Mouse (Mus musculus) forebrain, embryonic 13.5 days (tissue): ENCODE results near the gene Mroh3. TPM values are rescaled to one million over a fixed set of nuclear protein-coding genes. Genes with fewer than 3 reads are reported as not detected.

Source experiments
- ATAC-seq: fragments of 200-750 bp; cut with Nextera tagmentation; 2 replicates; pipeline ENCODE4 v1.8.0; 2017
- H3K27ac ChIP-seq: fragments of 300-500 bp; sonication (generic); 2 replicates; pipeline ENCODE4 v1.5.1; 2015; ENCODE audit warnings: inconsistent platforms, mild to moderate bottlenecking, moderate library complexity
- H3K27me3 ChIP-seq: fragments of 300-500 bp; sonication (generic); 2 replicates; pipeline ENCODE4 v1.6.1; 2015; ENCODE audit warnings: mild to moderate bottlenecking, inconsistent platforms
- H3K36me3 ChIP-seq: fragments of 300-500 bp; sonication (generic); 2 replicates; pipeline ENCODE4 v1.6.1; 2015; ENCODE audit warnings: mild to moderate bottlenecking, inconsistent platforms; ENCODE audit not compliant: poor library complexity, severe bottlenecking
- H3K4me1 ChIP-seq: fragments of 300-500 bp; sonication (generic); 2 replicates; pipeline ENCODE4 v1.6.1; 2015; ENCODE audit warnings: inconsistent platforms
- H3K4me2 ChIP-seq: fragments of 300-500 bp; sonication (generic); 2 replicates; pipeline ENCODE4 v1.6.1; 2015; ENCODE audit warnings: inconsistent platforms, mild to moderate bottlenecking, moderate library complexity
- H3K4me3 ChIP-seq: fragments of 300-500 bp; sonication (generic); 2 replicates; pipeline ENCODE4 v1.5.1; 2015; ENCODE audit warnings: mild to moderate bottlenecking, inconsistent platforms
- H3K9ac ChIP-seq: fragments of 300-500 bp; sonication (generic); 2 replicates; pipeline ENCODE4 v1.6.1; 2015; ENCODE audit warnings: mild to moderate bottlenecking, inconsistent platforms
- H3K9me3 ChIP-seq: fragments of 300-500 bp; sonication (generic); replicated peaks from 2 replicates; pipeline ENCODE4 v1.6.1; 2016; ENCODE audit warnings: inconsistent platforms
- WGBS: fragments of 180-500 bp; shearing (Covaris S2); methylation state at CpG from one replicate; pipeline ENCODE4 v1.1.7; 2015; 5-methylcytosine and 5-hydroxymethylcytosine counted together
- polyA plus RNA-seq: library from polyadenylated mRNA; unstranded; fragments of >200 nt; fragmentation: Nextera tagmentation; extraction: Ambion mirVana; gene quantifications from 2 replicates; pipeline ENCODE4 v1.2.1, GENCODE M21; 2015

Mroh3 gene
- polyA plus RNA-seq, 1 experiment from 2014 or later: not detected

DNA sequence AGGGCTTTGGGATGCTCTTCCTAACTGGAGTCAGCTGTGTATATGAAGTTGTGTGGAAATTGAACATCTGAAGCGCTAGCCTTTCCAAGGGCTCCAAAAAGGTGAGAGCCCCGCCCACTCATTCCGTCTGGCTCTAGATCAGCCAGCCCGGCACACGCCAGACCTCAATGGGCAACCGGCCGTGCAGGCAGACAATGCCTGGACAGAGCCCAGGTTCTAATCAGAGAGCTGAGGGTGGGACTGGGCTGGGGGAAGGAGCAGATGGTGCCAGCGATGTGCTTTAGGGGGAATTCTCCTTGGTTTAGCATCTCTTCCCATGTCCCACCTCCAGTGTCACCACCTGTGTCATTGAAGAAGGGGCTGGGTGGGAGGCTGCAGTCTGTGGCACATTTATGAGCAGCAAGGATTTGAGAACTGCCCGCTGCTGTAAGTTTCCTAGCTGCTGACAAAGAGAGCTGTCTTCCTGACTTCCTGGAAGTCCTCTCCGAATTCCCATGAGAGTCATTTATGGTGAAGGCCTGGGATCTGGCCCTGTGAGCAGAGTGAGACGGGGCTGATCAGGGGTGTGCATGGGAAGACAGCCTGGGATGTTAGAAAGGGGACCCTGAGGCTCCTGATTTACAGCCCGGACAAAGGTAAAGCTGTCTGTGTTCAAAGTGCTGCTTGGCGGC, 78.9 kb downstream of the Mroh3 start:
- Histone ChIP-seq H3K27me3 (peaks cover 4% of the 10 kb centered on the region; the same call in 1 of the 2 replicates), H3K9me3 (no peaks in the 10 kb centered on the region), H3K36me3 (no peaks in the 10 kb centered on the region), H3K4me2 (peak overlapping the region; percentile 75), H3K27ac (peak overlapping the region; percentile 95), H3K9ac (peak overlapping the region; percentile 97), H3K4me3 (peak overlapping the region; percentile 89), H3K4me1 (peaks cover 84% of the 10 kb centered on the region)
- ATAC-seq: peak; percentile 14
- 23% methylated on average over 13 of the region's 13 CpGs for WGBS

DNA sequence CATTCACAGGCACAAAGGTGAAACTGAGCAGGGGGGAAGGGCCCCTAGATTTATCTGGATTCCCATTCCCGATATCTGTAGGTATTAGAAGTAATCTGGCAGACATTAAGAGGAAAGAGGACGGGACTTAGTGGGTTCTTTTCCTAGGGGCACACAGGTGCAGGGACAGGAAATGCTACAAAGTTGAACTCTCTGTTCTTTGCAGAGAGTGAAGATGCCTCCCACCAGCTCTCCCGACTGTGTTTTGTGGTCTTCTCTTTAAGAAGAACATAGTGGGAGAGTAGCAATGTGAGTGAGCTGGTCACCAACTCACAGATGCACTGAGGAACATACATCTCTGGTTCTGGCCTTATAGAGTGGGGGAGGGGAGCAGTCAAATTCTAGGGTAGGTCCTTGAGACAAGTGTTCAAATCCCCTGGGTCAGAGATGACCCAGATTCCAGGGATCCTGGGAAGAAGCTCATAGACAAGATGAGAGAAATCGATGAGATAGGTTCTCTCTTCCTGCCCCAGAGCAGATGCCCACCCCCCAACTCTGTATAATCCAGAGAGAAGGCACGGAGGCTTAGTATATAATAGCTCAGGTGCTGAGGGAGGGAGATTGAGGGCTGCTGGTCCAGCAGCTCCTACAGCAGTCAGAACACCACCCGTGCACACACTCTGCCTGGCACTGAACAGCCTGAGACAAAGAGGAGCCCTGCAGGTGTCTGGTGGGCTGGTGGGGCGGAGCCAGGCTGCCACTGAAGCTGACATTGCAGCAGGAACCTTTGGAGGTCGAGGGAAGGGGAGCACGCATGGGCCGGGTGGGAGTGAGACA, 80.0 kb downstream of the Mroh3 start:
- H3K27me3 ChIP-seq: peaks cover 4% of the 10 kb centered on the region; the same call in 1 of the 2 replicates
- H3K27ac ChIP-seq: peak overlapping the region; percentile 95
- ATAC-seq: peak; percentile 19; the same call in 1 of the 2 replicates
- 17% methylated on average over 10 of the region's 10 CpGs for WGBS
- peak overlapping the region; percentile 97 for H3K9ac ChIP-seq
- H3K9me3 ChIP-seq: no peaks in the 10 kb centered on the region
- peaks cover 81% of the 10 kb centered on the region for H3K4me1 ChIP-seq
- H3K4me3 ChIP-seq: peak overlapping the region; percentile 89
- H3K36me3 ChIP-seq: no peaks in the 10 kb centered on the region
- peak overlapping the region; percentile 75 for H3K4me2 ChIP-seq

Other genes with a start within 250 kb of the Mroh3 start
- not detected in 2 replicates for gene Igfn1, start 206.5 kb downstream of the Mroh3 start, polyA plus RNA-seq
- gene Tmem9, start 204.7 kb downstream of the Mroh3 start, polyA plus RNA-seq: 130 and 149 TPM in 2 replicates
- not detected in 2 replicates for gene Ascl5, start 162.0 kb downstream of the Mroh3 start, polyA plus RNA-seq
- gene Cacna1s, start 160.1 kb downstream of the Mroh3 start, polyA plus RNA-seq: 0.31 TPM in 1 of 2 replicates, not detected in the other
- gene Kif21b, start 81.4 kb downstream of the Mroh3 start, polyA plus RNA-seq: 43.4 and 45.5 TPM in 2 replicates
- gene Inava, start 21.4 kb upstream of the Mroh3 start, polyA plus RNA-seq: 8.3 and 10.0 TPM in 2 replicates
- not detected in 2 replicates for gene Gpr25, start 48.0 kb upstream of the Mroh3 start, polyA plus RNA-seq
- gene Camsap2, start 133.3 kb upstream of the Mroh3 start, polyA plus RNA-seq: 22.1 and 23.3 TPM in 2 replicates
- gene Ddx59, start 202.4 kb upstream of the Mroh3 start, polyA plus RNA-seq: 18.2 and 20.7 TPM in 2 replicates